11 mouse cellular contexts compared by ENCODE assay signal in genomic region chr1:90290428-90291197, GRCm38 (mm10).
A peak's percentile ranks its signal among the peaks of the same experiment; 100 is the strongest.
DNase-seq lines count a peak whose midpoint lies in the region; ATAC-seq and TF ChIP-seq lines count a peak whose summit lies in the region.
"Had no signal": no experiment of that assay in that cellular context is flagged by ENCODE, and none has a peak within 500 bp of the region (broad histone marks: within the 10 kb centered on the region; RNA-seq: fewer than 3 reads in every experiment).

No protein-coding gene starts in this region.

- no peak for TF ChIP-seq POLR2A in brain, embryonic 14.5 days (IDR thresholded peaks at IDR 0.05; ENCODE audit: borderline replicate concordance, extremely low read depth, insufficient read depth, insufficient read length, poor library complexity, severe bottlenecking)

- TF ChIP-seq EP300 in liver, postnatal 0 days (IDR thresholded peaks at IDR 0.05; ENCODE audit: low read depth), result no peak

- no peak overlapping the region for H3K4me3 ChIP-seq in heart, embryonic 10.5 days
- no peak overlapping the region for H3K4me3 ChIP-seq in hindbrain, embryonic 10.5 days
- H3K4me3 ChIP-seq in liver, postnatal 0 days (ENCODE audit: low read depth, low read length), result no peak overlapping the region

- no peak for ATAC-seq in liver, postnatal 0 days
- ATAC-seq: CD4-positive, CD25-positive, alpha-beta regulatory T cell, adult 4 months had no signal

- peaks cover 35% of the 10 kb centered on the region for H3K4me1 ChIP-seq in heart, embryonic 10.5 days
- peaks cover 53% of the 10 kb centered on the region for H3K4me1 ChIP-seq in hindbrain, embryonic 10.5 days (replicated peaks)
- peaks cover 18% of the 10 kb centered on the region for H3K4me1 ChIP-seq in liver, postnatal 0 days (ENCODE audit: insufficient read depth)

- no peaks in the 10 kb centered on the region for H3K9me3 ChIP-seq in heart, embryonic 10.5 days
- H3K9me3 ChIP-seq in hindbrain, embryonic 10.5 days, result no peaks in the 10 kb centered on the region
- H3K9me3 ChIP-seq in liver, postnatal 0 days (ENCODE audit: low read length), result no peaks in the 10 kb centered on the region

- intact Hi-C loops in heart, postnatal 14 days (cut with DNase I), result no loop called here

- peak overlapping the region; percentile 56; the same call in 1 of the 2 replicates for H3K4me2 ChIP-seq in liver, postnatal 0 days (ENCODE audit: low read depth, low read length)

- DNase-seq in heart, embryonic 10.5 days (ENCODE audit: low spot score), result no peak
- DNase-seq in heart, postnatal 14 days, result no peak
- DNase-seq in brain, embryonic 14.5 days (ENCODE audit: low read depth), result peak; percentile 77
- DNase-seq in hindbrain, embryonic 10.5 days (ENCODE audit: low spot score), result no peak
- DNase-seq in liver, postnatal 0 days, result no peak
- no peak for DNase-seq in right cerebral cortex, postnatal 36 days (ENCODE audit: low spot score in 2 of 2)
- DNase-seq in frontal cortex, adult 2 months (ENCODE audit: extremely low spot score in 1 of 2, low spot score in 1 of 2), result no peak
- no peak for DNase-seq in spleen, postnatal 36 days (ENCODE audit: low spot score in 2 of 2)
- DNase-seq: kidney, postnatal 10 days; lung, adult 2 months had no signal

- peak overlapping the region; percentile 59; the same call in 1 of the 2 replicates for H3K9ac ChIP-seq in liver, postnatal 0 days (replicated peaks)

- 67% methylated on average over 7 of the region's 7 CpGs for WGBS in heart, embryonic 10.5 days
- 42% methylated on average over 7 of the region's 7 CpGs for WGBS in hindbrain, embryonic 10.5 days
- 70% methylated on average over 7 of the region's 7 CpGs for WGBS in liver, postnatal 0 days (ENCODE audit: insufficient replicate concordance)

- no peak for TF ChIP-seq CTCF in brain, embryonic 14.5 days (IDR thresholded peaks at IDR 0.05; ENCODE audit: borderline replicate concordance, extremely low read depth, insufficient read depth, insufficient read length)
- no peak for TF ChIP-seq CTCF in liver, postnatal 0 days (IDR thresholded peaks at IDR 0.05; ENCODE audit: low read depth)

- H3K36me3 ChIP-seq in heart, embryonic 10.5 days, result no peaks in the 10 kb centered on the region
- H3K36me3 ChIP-seq in hindbrain, embryonic 10.5 days, result no peaks in the 10 kb centered on the region
- H3K36me3 ChIP-seq in liver, postnatal 0 days (replicated peaks; ENCODE audit: insufficient read depth, low read length), result no peaks in the 10 kb centered on the region

- 0 out of 2 replicates have a peak, but pooled peaks cover 5% of the 10 kb centered on the region for H3K27me3 ChIP-seq in heart, embryonic 10.5 days (ENCODE audit: insufficient read depth, poor library complexity, severe bottlenecking)
- H3K27me3 ChIP-seq in hindbrain, embryonic 10.5 days (ENCODE audit: insufficient read depth, poor library complexity, severe bottlenecking), result 0 out of 2 replicates have a peak, but pooled peaks cover 6% of the 10 kb centered on the region
- no peaks in the 10 kb centered on the region for H3K27me3 ChIP-seq in liver, postnatal 0 days (ENCODE audit: insufficient read depth, low read length)

- peak overlapping the region; percentile 80 for H3K27ac ChIP-seq in heart, embryonic 10.5 days
- H3K27ac ChIP-seq in hindbrain, embryonic 10.5 days, result peak overlapping the region; percentile 82
- peak overlapping the region; percentile 82 for H3K27ac ChIP-seq in liver, postnatal 0 days (ENCODE audit: low read depth)
